Mouse (Mus musculus) ES-Bruce4 (cell line): ENCODE results near the gene Slc9a3.

ENCODE experiments used
- CTCF ChIP-seq: IDR thresholded peaks from one replicate; pipeline ENCODE4 v1.8.1; 2011; ENCODE audit warnings: low read depth, low read length
- EP300 ChIP-seq: IDR thresholded peaks from 2 replicates; pipeline ENCODE4 v1.6.1; 2011; ENCODE audit warnings: low read depth, low read length; ENCODE audit not compliant: insufficient read depth

- TF ChIP-seq EP300: no peak
- no peak for TF ChIP-seq CTCF
Measured at GRCm38 (mm10) chr13:74112593-74112992, 8.7 kb upstream of the Slc9a3 start.
